Mouse (Mus musculus) ES-Bruce4 (cell line): Measurements from ENCODE around the gene Naga.

ENCODE experiments used
- CTCF ChIP-seq: IDR thresholded peaks from one replicate; pipeline ENCODE4 v1.8.1; 2011; ENCODE audit warnings: low read depth, low read length
- EP300 ChIP-seq: IDR thresholded peaks from 2 replicates; pipeline ENCODE4 v1.6.1; 2011; ENCODE audit warnings: low read depth, low read length; ENCODE audit not compliant: insufficient read depth

GRCm38 (mm10) chr15:82353745-82354113, 15.0 kb upstream of the Naga start:
- no peak for TF ChIP-seq EP300
- TF ChIP-seq CTCF: no peak
